Mouse (Mus musculus) erythroblast, embryonic 14.5 days (primary cell): ENCODE results near the gene Myt1l. TPM values are rescaled to one million over a fixed set of nuclear protein-coding genes. Genes with fewer than 3 reads are reported as not detected.

Source experiments
- H3K27me3 ChIP-seq: 2 replicates; pipeline ENCODE4 v1.6.1; 2012; ENCODE audit warnings: inconsistent platforms; ENCODE audit not compliant: control insufficient read depth
- H3K36me3 ChIP-seq: 2 replicates; pipeline ENCODE4 v1.6.1; 2012; ENCODE audit warnings: mild to moderate bottlenecking, inconsistent platforms; ENCODE audit not compliant: control insufficient read depth
- H3K4me1 ChIP-seq: 2 replicates; pipeline ENCODE4 v1.6.1; 2012; ENCODE audit warnings: inconsistent platforms; ENCODE audit not compliant: control insufficient read depth
- H3K4me3 ChIP-seq: replicated peaks from 2 replicates; pipeline ENCODE3; 2012; ENCODE audit warnings: moderate library complexity, mild to moderate bottlenecking, inconsistent platforms
- H3K9me3 ChIP-seq: 2 replicates; pipeline ENCODE4 v1.6.1; 2012; ENCODE audit warnings: low read length, inconsistent platforms, mixed read lengths; ENCODE audit not compliant: control insufficient read depth
- GATA1 ChIP-seq: IDR thresholded peaks from 2 replicates; pipeline ENCODE4 v1.6.1; 2012; ENCODE audit warnings: low read length, inconsistent platforms, mixed read lengths
- TAL1 ChIP-seq: IDR thresholded peaks from 3 replicates; pipeline ENCODE4 v1.6.1; 2012; ENCODE audit warnings: low read length, inconsistent platforms, mixed read lengths
- polyA plus RNA-seq: library from polyadenylated mRNA; stranded (reverse); fragments of >175 nt; gene quantifications from 2 replicates; pipeline ENCODE4 v1.2.3, GENCODE M21; 2012

Gene Myt1l
- polyA plus RNA-seq, 1 experiment, result not detected

GRCm38 (mm10) chr12:29771791-29772190 is 243.6 kb downstream of the Myt1l start:
- H3K4me1 ChIP-seq, result no peaks in the 10 kb centered on the region
- no peak for TF ChIP-seq GATA1
- TF ChIP-seq TAL1, result no peak

GRCm38 (mm10) chr12:29772401-29772800 is 244.2 kb downstream of the Myt1l start:
- Histone ChIP-seq H3K27me3 (no peaks in the 10 kb centered on the region), H3K9me3 (no peaks in the 10 kb centered on the region; the same call in 1 of the 2 replicates), H3K36me3 (no peaks in the 10 kb centered on the region), H3K4me3 (no peak overlapping the region), H3K4me1 (no peaks in the 10 kb centered on the region)
- TF ChIP-seq GATA1, result no peak

More at GRCm38 (mm10) chr12:29771791-29772190, 243.6 kb downstream of the Myt1l start:
- no peaks in the 10 kb centered on the region for H3K36me3 ChIP-seq
- no peaks in the 10 kb centered on the region; the same call in 1 of the 2 replicates for H3K9me3 ChIP-seq
- no peak overlapping the region for H3K4me3 ChIP-seq
- no peaks in the 10 kb centered on the region for H3K27me3 ChIP-seq

GRCm38 (mm10) chr12:29778901-29779300 is 250.7 kb downstream of the Myt1l start:
- no peaks in the 10 kb centered on the region for H3K36me3 ChIP-seq
- no peaks in the 10 kb centered on the region; the same call in 1 of the 2 replicates for H3K9me3 ChIP-seq
- no peak overlapping the region for H3K4me3 ChIP-seq
- no peaks in the 10 kb centered on the region for H3K27me3 ChIP-seq
- no peaks in the 10 kb centered on the region for H3K4me1 ChIP-seq
- TF ChIP-seq TAL1 (no peak), GATA1 (no peak)

GRCm38 (mm10) chr12:29789319-29790050 is 261.3 kb downstream of the Myt1l start:
- Histone ChIP-seq H3K4me3 (no peak overlapping the region), H3K36me3 (no peaks in the 10 kb centered on the region), H3K27me3 (no peaks in the 10 kb centered on the region), H3K9me3 (no peaks in the 10 kb centered on the region), H3K4me1 (no peaks in the 10 kb centered on the region)
- no peak for TF ChIP-seq GATA1
- TF ChIP-seq TAL1, result no peak

- no peak for TF ChIP-seq GATA1
- TF ChIP-seq TAL1, result no peak
- H3K27me3 ChIP-seq, result no peaks in the 10 kb centered on the region
- H3K4me1 ChIP-seq, result no peaks in the 10 kb centered on the region
- no peak overlapping the region for H3K4me3 ChIP-seq
- H3K36me3 ChIP-seq, result no peaks in the 10 kb centered on the region
- H3K9me3 ChIP-seq, result no peaks in the 10 kb centered on the region
Measured at GRCm38 (mm10) chr12:29790051-29790386, 261.8 kb downstream of the Myt1l start.

GRCm38 (mm10) chr12:29792998-29793397 is 264.8 kb downstream of the Myt1l start:
- no peaks in the 10 kb centered on the region for H3K36me3 ChIP-seq
- no peaks in the 10 kb centered on the region for H3K4me1 ChIP-seq
- H3K27me3 ChIP-seq, result no peaks in the 10 kb centered on the region
- H3K4me3 ChIP-seq, result no peak overlapping the region
- H3K9me3 ChIP-seq, result no peaks in the 10 kb centered on the region
- no peak for TF ChIP-seq TAL1
- TF ChIP-seq GATA1, result no peak

GRCm38 (mm10) chr12:29795107-29795673 is 267.0 kb downstream of the Myt1l start:
- no peaks in the 10 kb centered on the region for H3K9me3 ChIP-seq
- no peak for TF ChIP-seq GATA1
- TF ChIP-seq TAL1, result no peak
- no peak overlapping the region for H3K4me3 ChIP-seq
- no peaks in the 10 kb centered on the region for H3K36me3 ChIP-seq
- H3K27me3 ChIP-seq, result no peaks in the 10 kb centered on the region
- H3K4me1 ChIP-seq, result no peaks in the 10 kb centered on the region

- TF ChIP-seq GATA1 (no peak), TAL1 (no peak)
- Histone ChIP-seq H3K4me1 (no peaks in the 10 kb centered on the region), H3K36me3 (no peaks in the 10 kb centered on the region), H3K9me3 (no peaks in the 10 kb centered on the region), H3K4me3 (no peak overlapping the region), H3K27me3 (no peaks in the 10 kb centered on the region)
Measured at GRCm38 (mm10) chr12:29798595-29799391, 270.6 kb downstream of the Myt1l start.

GRCm38 (mm10) chr12:29806415-29806814 is 278.2 kb downstream of the Myt1l start:
- Histone ChIP-seq H3K4me3 (no peak overlapping the region), H3K27me3 (no peaks in the 10 kb centered on the region), H3K4me1 (no peaks in the 10 kb centered on the region), H3K9me3 (no peaks in the 10 kb centered on the region), H3K36me3 (no peaks in the 10 kb centered on the region)
- TF ChIP-seq GATA1, result no peak
- TF ChIP-seq TAL1, result no peak
